Mouse (Mus musculus) embryonic facial prominence, embryonic 10.5 days (tissue): ENCODE data around the gene Spi1. TPM values are rescaled to one million over a fixed set of nuclear protein-coding genes. Genes with fewer than 3 reads are reported as not detected.

Experiments
- DNase-seq: peaks from one replicate; pipeline ENCODE4 v3.0.0-alpha.2; 2017; ENCODE audit warnings: low spot score
- H3K27ac ChIP-seq: fragments of 300-500 bp; sonication (generic); replicated peaks from 2 replicates; pipeline ENCODE4 v1.5.1; 2016; ENCODE audit warnings: mild to moderate bottlenecking
- H3K27me3 ChIP-seq: fragments of 300-500 bp; sonication (generic); replicated peaks from 2 replicates; pipeline ENCODE4 v1.6.1; 2016; ENCODE audit warnings: low read depth, mild to moderate bottlenecking; ENCODE audit not compliant: poor library complexity, severe bottlenecking
- H3K36me3 ChIP-seq: fragments of 300-500 bp; sonication (generic); replicated peaks from 2 replicates; pipeline ENCODE4 v1.6.1; 2016; ENCODE audit warnings: mild to moderate bottlenecking, moderate library complexity
- H3K4me1 ChIP-seq: fragments of 300-500 bp; sonication (generic); 2 replicates; pipeline ENCODE4 v1.6.1; 2016
- H3K4me3 ChIP-seq: fragments of 300-500 bp; sonication (generic); 2 replicates; pipeline ENCODE4 v1.5.1; 2016; ENCODE audit warnings: mild to moderate bottlenecking, moderate library complexity
- H3K9me3 ChIP-seq: fragments of 300-500 bp; sonication (generic); 2 replicates; pipeline ENCODE4 v1.6.1; 2016; ENCODE audit warnings: mild to moderate bottlenecking
- WGBS: fragments of 180-500 bp; shearing (Covaris S2); methylation state at CpG from one replicate; pipeline ENCODE4 v1.1.7; 2016; 5-methylcytosine and 5-hydroxymethylcytosine counted together
- polyA plus RNA-seq: library from polyadenylated mRNA; unstranded; fragments of >200 nt; fragmentation: Nextera tagmentation; extraction: Ambion mirVana; gene quantifications from 2 replicates; pipeline ENCODE4 v1.2.1, GENCODE M21; 2016

Spi1 gene
- polyA plus RNA-seq, 1 experiment from 2014 or later: 2.8 TPM

DNA sequence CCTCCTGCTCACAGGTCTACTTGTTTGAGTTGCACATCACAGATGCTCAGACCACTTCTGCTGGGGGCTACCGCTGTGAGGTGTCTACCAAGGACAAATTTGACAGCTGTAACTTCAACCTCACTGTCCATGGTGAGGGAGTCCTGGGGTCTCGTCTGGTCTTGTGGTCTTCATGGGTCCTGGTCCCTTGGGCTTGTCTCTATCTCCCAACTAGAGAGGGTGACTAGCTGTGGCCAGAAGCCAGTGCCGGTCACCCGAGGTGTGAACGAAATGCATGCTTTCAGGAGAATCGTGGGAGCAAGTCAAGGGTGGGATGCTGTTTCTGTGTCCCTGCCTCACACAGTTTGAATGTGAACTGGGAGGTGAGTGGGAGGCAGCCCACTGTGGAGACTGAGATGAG, 38.8 kb downstream of the Spi1 start:
- peaks cover 28% of the 10 kb centered on the region for H3K27me3 ChIP-seq
- H3K27ac ChIP-seq: no peak overlapping the region
- 86% methylated on average over 6 of the region's 6 CpGs for WGBS
- DNase-seq: no peak
- H3K36me3 ChIP-seq: no peaks in the 10 kb centered on the region
- H3K4me3 ChIP-seq: no peak overlapping the region
- H3K9me3 ChIP-seq: no peaks in the 10 kb centered on the region
- H3K4me1 ChIP-seq: peaks cover 7% of the 10 kb centered on the region; the same call in 1 of the 2 replicates

DNA sequence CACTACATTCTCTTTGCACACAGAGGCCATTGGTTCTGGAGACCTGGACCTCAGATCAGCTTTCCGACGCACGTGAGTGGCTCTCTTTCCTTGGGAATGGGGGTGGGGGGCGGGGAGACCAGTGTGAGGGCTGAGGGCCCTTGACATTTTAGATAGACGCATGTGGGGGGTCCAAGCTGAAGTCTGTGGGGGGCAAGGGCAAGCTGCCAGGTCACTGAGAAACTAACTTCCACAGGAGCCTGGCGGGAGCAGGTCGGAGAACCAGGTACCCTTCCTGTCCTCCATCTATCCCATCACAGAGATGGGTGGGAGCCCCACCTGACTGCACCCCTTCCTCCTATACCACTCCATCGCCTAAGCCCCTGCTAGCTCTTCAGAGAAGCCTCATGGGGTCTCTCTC, 39.3 kb downstream of the Spi1 start:
- Histone ChIP-seq H3K4me3 (no peak overlapping the region), H3K27me3 (peaks cover 24% of the 10 kb centered on the region), H3K4me1 (0 out of 2 replicates have a peak, but pooled peaks cover 6% of the 10 kb centered on the region), H3K27ac (no peak overlapping the region), H3K9me3 (no peaks in the 10 kb centered on the region), H3K36me3 (no peaks in the 10 kb centered on the region)
- DNase-seq: no peak
- 71% methylated on average over 8 of the region's 8 CpGs for WGBS

DNA sequence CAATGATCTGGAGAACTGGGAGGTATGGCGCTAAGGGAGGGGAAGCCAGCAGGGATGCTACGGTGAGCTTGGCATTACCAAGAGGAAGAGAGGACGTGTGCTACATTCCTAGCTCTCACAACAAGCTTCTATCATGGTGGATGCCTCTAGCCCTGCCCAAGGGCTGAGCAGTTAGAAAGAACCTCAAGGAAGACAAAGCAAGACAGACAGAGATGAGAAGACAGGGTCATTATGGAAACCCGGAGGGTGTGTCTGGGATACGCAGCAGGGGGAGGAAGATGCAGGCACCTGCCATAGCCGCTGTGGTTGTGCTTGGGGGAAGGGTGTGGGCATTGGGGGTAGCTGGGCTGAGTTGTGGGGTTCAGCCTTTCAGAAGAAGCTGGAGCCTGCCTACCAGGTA, 41.3 kb downstream of the Spi1 start:
- WGBS: 77% methylated on average over 6 of the region's 6 CpGs
- DNase-seq: no peak

DNA sequence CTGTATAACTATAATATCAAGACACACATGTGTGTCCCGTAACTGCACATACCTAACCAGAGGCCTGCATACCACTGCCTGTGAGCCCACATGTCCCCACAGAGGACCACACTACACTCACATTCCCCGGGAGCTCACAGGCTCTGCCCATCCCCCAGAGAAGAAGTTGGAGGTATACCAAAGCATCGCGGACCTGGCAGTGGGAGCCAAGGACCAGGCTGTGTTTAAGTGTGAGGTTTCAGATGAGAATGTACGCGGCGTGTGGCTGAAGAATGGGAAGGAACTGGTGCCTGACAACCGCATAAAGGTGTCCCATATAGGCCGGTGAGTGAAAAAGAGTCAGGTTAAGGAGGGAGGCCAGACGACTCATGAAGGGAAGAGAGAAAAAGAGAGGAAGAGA, 42.9 kb downstream of the Spi1 start:
- WGBS: 89% methylated on average over 10 of the region's 10 CpGs
- DNase-seq: no peak
- Histone ChIP-seq H3K36me3 (no peaks in the 10 kb centered on the region), H3K27me3 (peaks cover 8% of the 10 kb centered on the region), H3K27ac (no peak overlapping the region), H3K4me3 (no peak overlapping the region), H3K9me3 (no peaks in the 10 kb centered on the region), H3K4me1 (no peaks in the 10 kb centered on the region)

More for the DNA sequence above, 41.3 kb downstream of the Spi1 start:
- H3K4me1 ChIP-seq: 0 out of 2 replicates have a peak, but pooled peaks cover 6% of the 10 kb centered on the region
- H3K36me3 ChIP-seq: no peaks in the 10 kb centered on the region
- no peak overlapping the region for H3K27ac ChIP-seq
- H3K9me3 ChIP-seq: no peaks in the 10 kb centered on the region
- H3K27me3 ChIP-seq: peaks cover 10% of the 10 kb centered on the region
- no peak overlapping the region for H3K4me3 ChIP-seq

DNA sequence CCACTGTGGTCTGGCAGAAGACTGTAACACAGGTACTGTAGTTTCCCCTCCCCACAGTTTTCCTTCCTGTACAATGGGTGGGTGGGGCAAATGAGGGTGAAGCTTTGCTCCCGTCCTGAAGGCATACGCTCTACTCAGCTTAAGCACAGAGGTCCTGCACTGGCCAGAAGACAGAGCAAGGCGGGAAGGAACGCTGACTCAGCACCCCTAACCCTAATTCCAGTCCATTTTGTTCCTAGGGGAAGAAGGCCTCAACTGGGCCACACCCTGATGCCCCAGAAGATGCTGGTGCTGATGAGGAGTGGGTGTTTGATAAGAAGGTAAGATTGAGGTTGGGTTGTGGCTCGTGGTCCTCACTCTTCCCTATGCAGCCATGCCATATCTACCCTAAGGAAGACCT, 46.6 kb downstream of the Spi1 start:
- no peaks in the 10 kb centered on the region for H3K9me3 ChIP-seq
- WGBS: 86% methylated on average over 5 of the region's 5 CpGs
- no peak overlapping the region for H3K4me3 ChIP-seq
- DNase-seq: no peak
- no peaks in the 10 kb centered on the region for H3K4me1 ChIP-seq
- no peak overlapping the region for H3K27ac ChIP-seq
- H3K36me3 ChIP-seq: no peaks in the 10 kb centered on the region
- H3K27me3 ChIP-seq: no peaks in the 10 kb centered on the region

DNA sequence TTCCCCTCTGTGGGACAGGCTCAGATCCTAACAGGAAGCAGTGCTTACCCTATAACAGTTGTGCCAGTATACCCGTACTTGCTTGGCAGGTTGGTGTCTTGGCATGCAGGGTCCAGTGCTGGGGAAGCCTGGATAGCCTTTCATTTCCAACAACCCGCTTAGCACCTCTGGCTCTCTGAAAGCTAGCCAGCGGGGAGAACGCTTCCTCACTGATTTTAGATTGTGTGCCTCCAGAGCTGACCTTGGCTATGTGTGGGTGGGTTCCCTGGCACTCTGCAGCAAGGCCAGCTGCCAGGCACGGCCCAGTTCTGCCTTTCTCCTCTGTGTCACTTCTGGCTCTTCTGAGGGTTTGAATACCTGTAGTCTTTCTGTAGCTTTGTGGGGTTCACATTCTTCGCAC, 47.9 kb downstream of the Spi1 start:
- Histone ChIP-seq H3K4me3 (no peak overlapping the region), H3K27me3 (no peaks in the 10 kb centered on the region), H3K9me3 (no peaks in the 10 kb centered on the region), H3K4me1 (no peaks in the 10 kb centered on the region), H3K36me3 (no peaks in the 10 kb centered on the region), H3K27ac (no peak overlapping the region)
- WGBS: 91% methylated on average over 6 of the region's 6 CpGs
- no peak for DNase-seq

DNA sequence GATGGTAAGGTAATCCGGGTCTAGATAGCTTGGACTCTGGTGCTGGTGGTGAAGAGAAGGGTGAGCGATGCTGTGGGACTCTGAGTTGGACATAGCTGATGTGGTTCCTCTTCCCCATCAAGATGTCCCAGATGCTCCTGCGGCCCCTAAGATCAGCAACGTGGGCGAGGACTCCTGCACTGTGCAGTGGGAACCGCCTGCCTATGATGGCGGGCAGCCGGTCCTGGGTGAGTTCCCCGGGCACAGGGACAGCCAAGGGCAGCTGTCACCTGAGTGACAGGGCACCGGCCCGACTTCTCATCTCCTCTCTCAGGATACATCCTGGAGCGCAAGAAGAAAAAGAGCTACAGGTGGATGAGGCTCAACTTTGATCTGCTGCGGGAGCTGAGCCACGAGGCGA, 49.1 kb downstream of the Spi1 start:
- DNase-seq: no peak
- H3K4me1 ChIP-seq: no peaks in the 10 kb centered on the region
- no peaks in the 10 kb centered on the region for H3K27me3 ChIP-seq
- no peaks in the 10 kb centered on the region for H3K36me3 ChIP-seq
- no peak overlapping the region for H3K4me3 ChIP-seq
- WGBS: 91% methylated on average over 15 of the region's 15 CpGs
- no peak overlapping the region for H3K27ac ChIP-seq
- no peaks in the 10 kb centered on the region for H3K9me3 ChIP-seq

DNA sequence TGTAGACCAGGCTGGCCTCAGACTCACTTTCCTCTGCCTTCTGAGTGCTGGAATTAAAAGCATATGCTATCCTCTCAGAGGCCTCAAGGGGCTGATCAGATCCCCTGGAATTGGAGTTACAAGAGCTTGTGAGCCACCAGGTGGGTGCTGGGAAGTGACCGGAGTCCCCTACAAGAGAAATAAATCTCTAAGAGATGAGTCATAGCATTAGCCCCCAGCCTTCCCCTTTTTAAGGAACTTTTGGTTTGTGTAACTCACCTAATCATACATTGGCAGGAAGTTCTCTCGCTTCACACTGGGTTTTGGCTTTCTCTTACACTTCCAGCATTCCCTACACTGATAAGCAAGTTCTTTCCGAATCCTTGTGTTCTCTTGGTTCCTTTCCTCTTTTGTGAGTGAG, 49.8 kb downstream of the Spi1 start:
- 86% methylated on average over 3 of the region's 3 CpGs for WGBS
- Histone ChIP-seq H3K27ac (no peak overlapping the region), H3K27me3 (no peaks in the 10 kb centered on the region), H3K36me3 (no peaks in the 10 kb centered on the region; the same call in 1 of the 2 replicates), H3K9me3 (no peaks in the 10 kb centered on the region), H3K4me1 (no peaks in the 10 kb centered on the region), H3K4me3 (no peak overlapping the region)
- DNase-seq: no peak

DNA sequence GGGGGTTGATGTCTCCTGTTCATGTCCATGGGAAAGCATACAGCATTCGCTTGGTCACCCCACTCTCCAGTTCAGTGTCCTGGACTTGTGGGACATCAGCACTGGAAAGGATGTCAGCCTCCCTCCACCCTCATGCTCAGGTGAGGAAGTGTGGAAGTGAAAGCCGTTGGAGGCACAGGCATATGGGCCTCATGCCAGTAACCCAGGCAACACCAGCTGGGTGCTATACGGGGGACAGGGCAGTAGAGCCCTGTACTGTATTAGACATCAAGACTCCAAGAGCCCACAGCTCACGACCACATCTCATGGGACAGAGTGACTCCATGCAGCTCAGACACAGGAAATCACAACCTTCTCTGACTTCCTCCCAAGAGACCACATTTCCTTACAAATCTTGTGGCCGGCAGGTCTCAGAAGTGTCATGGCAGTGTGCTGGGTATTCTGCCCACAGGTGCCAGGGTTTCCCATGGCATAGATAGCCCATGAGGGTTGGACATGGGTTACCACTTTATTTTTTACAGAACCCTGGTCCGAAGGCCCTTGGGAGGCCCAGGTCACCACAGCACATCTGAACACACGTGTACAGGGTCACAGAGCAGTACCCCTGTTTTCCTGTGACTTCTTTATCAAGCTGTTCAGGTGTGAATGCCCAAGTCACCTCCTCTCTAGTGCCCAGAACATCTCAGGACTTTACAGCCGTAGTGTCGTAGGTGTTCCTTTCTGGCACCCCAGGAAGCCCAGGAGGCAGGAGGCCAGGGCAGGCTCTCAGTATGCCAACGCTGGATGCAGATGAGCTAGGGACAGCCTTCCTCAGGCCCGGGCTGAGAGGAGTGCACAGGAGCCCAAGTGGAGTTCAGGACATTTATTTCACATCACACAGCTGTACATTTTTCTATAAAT, 54.6 kb downstream of the Spi1 start:
- H3K9me3 ChIP-seq: no peaks in the 10 kb centered on the region
- WGBS: 87% methylated on average over 11 of the region's 11 CpGs
- 0 out of 2 replicates have a peak, but pooled peaks cover 3% of the 10 kb centered on the region for H3K4me1 ChIP-seq
- no peaks in the 10 kb centered on the region for H3K27me3 ChIP-seq
- peaks cover 36% of the 10 kb centered on the region for H3K36me3 ChIP-seq
- no peak overlapping the region for H3K27ac ChIP-seq
- no peak overlapping the region for H3K4me3 ChIP-seq
- DNase-seq: no peak

DNA sequence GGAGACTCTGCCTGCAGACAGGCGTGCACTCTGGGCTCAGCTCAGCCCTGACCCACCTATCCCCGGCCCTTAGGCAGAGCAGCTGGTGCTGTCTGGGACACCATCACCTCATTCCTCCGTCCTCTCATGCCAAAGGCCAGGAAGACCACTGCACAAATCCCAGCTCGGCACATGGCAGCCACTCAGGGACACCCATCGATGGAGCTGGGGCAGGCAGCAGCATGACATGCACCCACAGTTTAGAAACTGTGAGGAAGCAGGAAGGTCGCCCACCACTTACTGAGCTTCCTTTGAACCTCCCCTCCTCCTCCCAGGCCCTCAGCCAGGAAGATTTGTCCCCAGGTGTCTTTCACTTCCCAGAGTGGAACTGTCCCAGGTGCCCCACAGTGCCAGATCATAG, 55.3 kb downstream of the Spi1 start:
- H3K27me3 ChIP-seq: no peaks in the 10 kb centered on the region
- 0 out of 2 replicates have a peak, but pooled peaks cover 3% of the 10 kb centered on the region for H3K4me1 ChIP-seq
- no peak for DNase-seq
- peaks cover 42% of the 10 kb centered on the region for H3K36me3 ChIP-seq
- H3K27ac ChIP-seq: no peak overlapping the region
- 84% methylated on average over 6 of the region's 6 CpGs for WGBS
- no peak overlapping the region for H3K4me3 ChIP-seq
- H3K9me3 ChIP-seq: no peaks in the 10 kb centered on the region

DNA sequence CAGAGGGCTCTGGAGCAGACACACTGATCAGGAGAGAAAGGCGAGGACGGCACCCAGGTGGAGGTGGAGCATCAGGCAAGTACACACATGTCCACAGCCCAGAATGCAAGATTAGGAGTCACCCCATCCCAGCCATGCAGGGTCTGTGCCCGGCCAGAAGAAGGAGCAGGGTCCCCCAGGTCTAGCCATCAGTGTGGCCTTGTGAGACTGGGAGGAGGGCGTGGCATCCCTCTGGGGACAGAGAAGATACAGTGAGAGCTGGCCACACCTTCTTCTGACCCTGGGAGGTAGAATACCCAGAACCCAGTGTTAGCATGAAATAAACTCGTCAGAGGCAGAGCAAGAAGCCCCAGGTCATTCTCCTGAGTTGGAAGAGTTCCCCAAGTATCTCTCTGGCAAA, 57.1 kb downstream of the Spi1 start:
- H3K27me3 ChIP-seq: no peaks in the 10 kb centered on the region
- 74% methylated on average over 5 of the region's 5 CpGs for WGBS
- no peak overlapping the region for H3K4me3 ChIP-seq
- DNase-seq: no peak
- H3K36me3 ChIP-seq: peaks cover 55% of the 10 kb centered on the region
- H3K4me1 ChIP-seq: 0 out of 2 replicates have a peak, but pooled peaks cover 3% of the 10 kb centered on the region
- no peaks in the 10 kb centered on the region for H3K9me3 ChIP-seq
- 0 out of 2 replicates have a peak overlapping the region, but pooled peaks have one; percentile 6 for H3K27ac ChIP-seq

DNA sequence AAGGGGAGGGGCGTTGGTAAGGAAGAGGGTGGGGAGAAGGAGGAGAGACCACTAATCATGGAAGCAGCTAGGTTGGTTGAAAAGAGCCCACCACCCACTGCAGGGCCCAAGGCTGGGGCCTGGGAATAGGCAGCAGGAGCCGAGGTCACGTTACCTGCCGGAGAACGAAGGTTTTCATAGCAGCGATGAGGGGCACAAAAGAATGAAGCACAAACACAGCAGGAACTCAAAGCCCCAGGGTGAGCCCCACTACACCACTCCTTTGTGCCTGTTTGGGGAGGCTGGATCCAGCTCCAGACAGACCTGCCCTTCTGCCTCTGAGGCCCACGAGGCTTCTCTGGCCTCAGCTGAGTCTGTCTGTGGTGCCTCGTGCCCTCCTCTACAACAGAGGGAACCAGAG, 57.6 kb downstream of the Spi1 start:
- H3K36me3 ChIP-seq: peaks cover 58% of the 10 kb centered on the region
- no peaks in the 10 kb centered on the region for H3K9me3 ChIP-seq
- no peak overlapping the region for H3K4me3 ChIP-seq
- H3K4me1 ChIP-seq: 0 out of 2 replicates have a peak, but pooled peaks cover 3% of the 10 kb centered on the region
- WGBS: 61% methylated on average over 8 of the region's 8 CpGs
- DNase-seq: no peak
- H3K27me3 ChIP-seq: no peaks in the 10 kb centered on the region
- 0 out of 2 replicates have a peak overlapping the region, but pooled peaks have one; percentile 6 for H3K27ac ChIP-seq

DNA sequence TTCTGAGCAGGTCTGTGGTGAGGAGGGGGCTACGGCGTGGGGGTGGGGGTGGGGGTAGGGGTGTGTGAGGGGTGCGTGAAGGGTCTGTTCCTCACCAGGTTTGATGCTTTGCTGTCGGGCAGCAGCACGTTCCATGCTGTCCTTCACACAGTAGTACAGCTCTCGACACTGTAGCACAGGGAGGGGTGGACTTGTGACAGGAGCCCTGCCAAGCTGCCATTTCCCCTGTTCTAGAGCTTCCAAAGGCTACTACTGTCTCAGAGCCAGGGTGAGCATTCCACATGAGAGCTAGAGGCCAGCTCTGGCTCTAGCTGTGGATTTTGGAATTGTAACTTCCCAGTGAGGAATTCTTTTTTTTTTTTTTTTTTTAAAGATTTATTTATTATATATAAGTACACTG, 60.7 kb downstream of the Spi1 start:
- Histone ChIP-seq H3K4me3 (no peak overlapping the region), H3K4me1 (0 out of 2 replicates have a peak, but pooled peaks cover 3% of the 10 kb centered on the region), H3K27me3 (no peaks in the 10 kb centered on the region), H3K27ac (no peak overlapping the region), H3K9me3 (no peaks in the 10 kb centered on the region), H3K36me3 (peaks cover 58% of the 10 kb centered on the region)
- DNase-seq: no peak
- 90% methylated on average over 6 of the region's 6 CpGs for WGBS
